Mouse (Mus musculus) cerebral cortex, adult 2 months (tissue): Measurements from ENCODE around the gene Mapk9.

Experiments used
- WGBS: fragments of 180-500 bp; shearing (Covaris S2); methylation state at CpG from one replicate; pipeline ENCODE4 v1.1.7; 2018; 5-methylcytosine and 5-hydroxymethylcytosine counted together

The Mapk9 gene

DNA sequence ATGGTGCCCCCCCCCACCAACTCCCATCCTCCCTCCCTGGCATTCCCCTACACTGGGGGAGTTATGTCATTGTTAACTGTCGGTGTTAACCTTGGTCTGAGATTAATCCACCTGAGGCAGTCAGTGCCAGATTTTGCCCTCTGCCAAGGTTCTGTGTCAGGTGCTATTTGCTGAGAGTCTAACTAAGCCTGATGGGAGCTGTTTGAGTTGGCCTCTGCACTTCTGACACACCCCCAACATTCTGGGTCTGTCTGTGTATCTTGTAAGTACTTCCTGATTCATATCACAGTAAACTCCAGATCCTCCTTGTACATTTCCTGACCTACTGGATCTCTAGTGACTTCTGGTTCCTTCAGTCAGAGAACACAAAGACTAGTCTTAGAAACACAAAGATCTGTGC, 5.9 kb upstream of the Mapk9 start:
- 78% methylated on average over 1 of the region's 1 CpGs for WGBS

DNA sequence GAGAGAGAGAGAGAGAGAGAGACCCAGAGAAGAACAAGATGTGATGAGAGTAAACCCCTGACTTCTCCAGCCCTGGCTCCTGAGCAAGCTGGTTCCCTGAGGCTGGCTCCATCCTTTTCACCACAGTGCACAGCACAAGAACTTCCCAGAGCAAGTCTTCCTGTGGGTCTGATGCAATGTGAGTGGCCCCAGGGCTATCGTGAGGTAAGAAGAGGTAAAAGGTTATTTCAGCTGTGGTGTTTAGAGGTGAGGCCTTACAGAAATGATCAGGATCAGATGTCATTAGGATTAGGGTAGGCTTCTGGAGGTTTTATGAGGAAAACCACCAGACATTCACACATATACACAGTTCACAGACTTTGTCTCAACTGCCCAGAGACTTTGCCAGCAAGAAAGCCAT, 4.7 kb upstream of the Mapk9 start:
- WGBS, result 97% methylated on average over 1 of the region's 1 CpGs

DNA sequence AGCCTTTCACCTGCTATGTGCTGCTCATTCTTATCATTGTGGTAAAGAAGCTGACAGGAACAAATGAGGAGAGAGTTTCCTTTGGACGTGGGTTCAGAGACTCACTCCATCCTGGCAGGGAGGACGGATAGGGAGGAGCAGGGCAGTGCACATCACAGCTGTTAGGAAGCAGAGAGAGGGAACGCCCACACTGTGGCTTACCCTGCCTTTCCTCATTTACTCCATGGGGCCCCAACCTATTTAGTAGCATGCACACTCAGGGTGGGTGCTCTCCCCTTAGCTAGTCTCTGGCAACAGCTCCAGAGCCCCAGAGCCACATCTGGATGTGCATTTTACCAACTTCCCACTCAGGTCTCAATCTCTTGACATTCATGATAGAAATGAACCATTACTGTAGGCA, 3.8 kb upstream of the Mapk9 start:
- WGBS, result 49% methylated on average over 3 of the region's 3 CpGs

DNA sequence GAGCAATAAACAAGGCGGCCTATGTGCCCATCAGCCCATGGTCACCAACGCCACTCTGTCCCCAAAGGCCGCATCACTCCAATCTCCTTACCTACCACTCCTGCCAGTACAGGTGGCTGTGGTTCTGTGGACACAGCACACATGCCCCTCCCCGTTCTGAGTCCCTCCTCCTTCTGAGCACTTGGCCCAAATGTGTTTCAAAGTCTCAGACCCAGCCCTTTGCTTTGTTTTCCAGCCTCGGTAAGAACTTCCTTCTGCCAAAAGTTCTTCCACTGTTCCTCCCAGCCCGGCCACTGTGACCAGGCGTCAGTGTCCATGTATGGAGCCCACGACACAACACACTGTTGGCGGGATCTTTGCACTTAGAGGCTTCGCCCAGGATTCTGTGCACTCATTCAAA, 2.2 kb upstream of the Mapk9 start:
- 92% methylated on average over 10 of the region's 10 CpGs for WGBS

DNA sequence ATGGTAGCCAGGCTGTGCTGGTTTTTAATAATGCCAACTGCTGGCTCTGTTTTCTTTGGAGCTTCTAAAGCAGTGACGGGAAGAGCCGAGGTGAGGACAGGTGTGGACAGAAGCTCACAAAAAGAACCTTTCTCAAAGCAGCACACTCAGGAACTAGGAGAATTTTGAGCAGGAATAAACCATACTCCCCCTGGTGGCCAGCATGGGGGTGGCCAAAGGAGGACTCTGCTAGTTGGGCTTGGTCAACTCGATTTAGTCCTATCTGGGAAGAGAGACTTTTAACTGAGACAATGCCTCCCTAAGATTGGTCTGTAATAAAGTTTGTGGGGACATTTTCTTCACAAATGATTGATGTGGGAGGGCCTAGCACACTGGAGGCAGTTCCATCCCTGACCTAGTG, 1.6 kb upstream of the Mapk9 start:
- WGBS, result 27% methylated on average over 3 of the region's 3 CpGs

DNA sequence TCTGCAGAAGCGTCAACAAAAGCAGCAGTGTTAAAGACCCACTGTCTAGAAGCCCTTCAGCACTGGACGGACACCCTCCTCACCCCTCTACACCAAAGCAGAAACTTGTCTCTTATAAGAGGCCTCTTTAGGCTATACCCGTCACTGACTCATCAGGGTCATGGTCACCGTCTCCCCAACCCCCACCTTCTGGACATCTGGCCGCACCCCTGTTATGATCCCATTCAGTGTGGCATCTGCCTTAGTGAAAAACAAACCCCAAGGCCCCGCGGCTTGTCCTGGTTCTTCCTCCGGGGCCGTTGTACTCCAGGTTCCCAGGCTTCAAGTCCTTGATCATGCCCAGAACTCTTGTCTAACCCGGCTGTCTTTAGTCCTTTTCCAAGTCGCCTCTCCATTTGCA, 593 bp upstream of the Mapk9 start:
- WGBS, result 29% methylated on average over 11 of the region's 11 CpGs

DNA sequence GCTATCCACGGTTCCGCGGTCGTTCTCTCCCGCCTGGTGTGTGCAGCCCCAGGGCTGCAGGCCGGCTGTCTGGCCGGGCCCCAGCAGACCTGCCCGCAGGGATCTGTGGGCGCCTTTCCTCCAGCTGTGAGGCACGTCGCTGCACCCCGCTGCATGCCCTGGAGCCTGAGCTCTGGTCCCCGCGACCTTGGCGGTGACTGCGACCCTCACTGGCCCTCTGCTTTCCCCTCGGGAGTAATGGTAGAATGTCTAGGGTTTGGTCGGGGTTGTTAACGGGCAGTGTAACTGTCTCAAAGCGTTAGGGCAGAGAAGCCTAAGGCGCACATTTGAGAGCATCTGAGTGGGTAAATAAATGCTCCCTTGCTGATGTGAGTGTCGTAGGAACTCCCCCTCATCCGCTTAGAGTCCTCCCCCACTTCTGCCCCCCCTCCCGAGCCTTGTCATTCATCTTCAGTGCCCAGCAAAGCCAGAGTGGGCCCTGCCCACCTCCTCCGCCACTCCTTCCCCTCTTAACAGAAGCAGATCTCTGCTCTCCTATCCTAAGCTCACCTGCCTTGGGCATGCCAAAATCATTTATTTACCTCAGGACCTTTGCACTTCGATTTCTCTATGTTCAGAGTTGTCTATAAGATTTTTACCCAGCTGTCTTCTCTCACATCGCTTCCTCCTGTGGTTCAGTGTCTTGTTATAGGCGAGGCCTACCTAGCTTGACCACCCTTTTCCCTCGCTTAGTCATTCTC, 690 bp downstream of the Mapk9 start:
- WGBS, result 6% methylated on average over 29 of the region's 29 CpGs

DNA sequence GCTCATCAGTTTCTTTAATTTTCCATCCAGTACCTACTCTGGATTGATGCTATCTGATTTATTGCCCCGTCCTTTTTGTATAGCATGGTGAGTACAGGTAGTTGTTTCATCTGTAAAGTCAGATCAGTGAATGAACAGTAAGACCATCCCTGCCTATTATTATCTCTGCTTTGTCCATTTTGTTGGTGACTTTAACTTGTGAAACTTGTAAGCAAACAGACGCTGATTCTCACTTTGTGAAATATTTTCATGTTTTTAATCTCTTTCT, 1.2 kb downstream of the Mapk9 start:
- WGBS, result 40% methylated on average over 2 of the region's 2 CpGs

DNA sequence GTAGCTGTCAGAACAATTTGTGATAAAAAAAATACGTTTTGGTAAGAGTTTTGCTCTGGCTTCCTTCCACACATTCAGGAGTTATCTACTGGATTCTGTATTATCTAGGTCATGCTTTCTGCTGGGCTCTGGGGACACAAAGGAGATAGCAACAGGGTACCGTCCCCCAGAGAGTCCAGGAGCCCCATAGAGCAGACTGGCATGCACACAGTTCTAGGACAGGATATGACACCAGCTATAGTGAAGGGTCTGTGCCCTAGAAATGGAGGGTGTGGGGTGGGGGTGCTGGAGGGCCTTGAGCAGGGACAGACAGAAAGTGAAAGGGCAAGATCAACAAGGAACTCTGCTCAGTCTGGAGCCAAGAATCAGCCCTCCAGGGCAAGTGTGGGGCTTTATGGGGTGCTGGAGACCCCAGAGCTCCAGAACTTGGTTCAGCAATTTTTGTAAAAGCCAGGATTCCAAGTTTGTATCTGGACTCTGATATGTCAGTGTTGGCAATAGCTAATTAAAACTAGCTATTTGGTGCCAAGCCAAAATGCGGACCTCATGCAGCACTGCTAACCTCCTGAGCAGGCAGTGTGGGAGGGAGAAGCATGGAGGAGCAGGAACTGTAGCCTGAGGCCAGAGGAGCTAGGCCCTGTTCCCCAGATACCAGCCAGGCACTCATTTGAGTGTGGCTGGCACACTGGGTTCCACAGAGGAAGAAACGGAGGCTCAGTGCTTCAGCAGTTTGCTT, 1.7 kb downstream of the Mapk9 start:
- 21% methylated on average over 4 of the region's 4 CpGs for WGBS

DNA sequence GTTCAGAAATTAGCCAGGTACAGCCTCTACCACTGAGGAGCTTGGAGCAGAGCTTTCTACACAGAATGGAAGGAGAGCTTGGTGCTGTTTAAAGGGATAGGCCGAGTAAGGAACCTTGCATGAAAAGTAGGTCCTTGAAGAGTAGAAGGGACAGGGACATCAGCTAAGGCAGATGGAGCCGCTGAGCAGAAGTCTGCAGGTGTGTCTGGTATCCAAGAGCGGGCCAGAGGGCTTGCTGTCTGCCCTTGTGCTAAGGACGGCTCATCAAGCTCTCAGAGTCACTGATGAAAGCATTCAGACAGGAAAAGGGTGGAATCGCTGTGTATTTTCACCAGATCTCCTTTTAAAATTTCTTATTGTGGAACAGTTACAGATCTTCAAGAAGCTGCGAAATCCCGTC, 3.8 kb downstream of the Mapk9 start:
- 45% methylated on average over 7 of the region's 7 CpGs for WGBS

DNA sequence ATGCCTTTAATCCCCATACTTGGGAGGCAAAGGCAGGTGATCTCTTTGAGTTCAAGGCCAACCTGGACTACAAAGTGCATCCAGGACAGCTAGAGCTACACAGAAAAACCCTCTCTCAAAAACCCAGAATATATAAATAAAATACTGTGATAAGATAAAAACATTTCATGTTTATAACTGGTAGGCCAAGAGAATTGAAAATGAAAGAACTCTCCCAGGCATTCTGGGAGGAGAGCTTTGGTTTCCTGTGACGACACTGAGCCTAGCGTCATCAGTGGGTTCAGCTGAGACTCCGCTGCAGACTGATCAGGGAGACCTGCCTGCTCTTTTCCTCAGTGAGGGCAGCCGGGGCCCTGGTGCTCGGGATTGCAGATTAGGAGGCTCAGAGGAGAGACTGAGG, 8.6 kb downstream of the Mapk9 start:
- WGBS, result 82% methylated on average over 5 of the region's 5 CpGs

DNA sequence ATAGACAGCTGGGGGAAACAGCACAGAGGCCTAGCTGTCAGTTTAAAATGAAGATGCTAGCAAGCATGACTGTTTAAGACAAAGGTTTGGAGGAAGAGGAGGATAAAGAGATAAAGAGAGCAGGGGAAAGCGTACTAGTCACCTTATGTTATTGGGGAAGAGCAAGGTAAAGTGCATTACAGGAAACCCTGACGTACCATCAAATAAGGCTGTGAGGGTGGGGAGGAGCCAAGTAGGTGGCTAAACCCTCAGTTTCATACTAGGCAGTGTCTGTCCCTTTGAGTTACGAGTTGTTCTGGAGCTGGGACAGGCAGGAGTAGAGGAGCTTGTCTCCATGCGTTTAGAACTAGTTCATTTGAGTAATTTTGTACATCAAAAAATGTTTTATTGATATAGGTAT, 14.6 kb downstream of the Mapk9 start:
- 85% methylated on average over 4 of the region's 4 CpGs for WGBS

DNA sequence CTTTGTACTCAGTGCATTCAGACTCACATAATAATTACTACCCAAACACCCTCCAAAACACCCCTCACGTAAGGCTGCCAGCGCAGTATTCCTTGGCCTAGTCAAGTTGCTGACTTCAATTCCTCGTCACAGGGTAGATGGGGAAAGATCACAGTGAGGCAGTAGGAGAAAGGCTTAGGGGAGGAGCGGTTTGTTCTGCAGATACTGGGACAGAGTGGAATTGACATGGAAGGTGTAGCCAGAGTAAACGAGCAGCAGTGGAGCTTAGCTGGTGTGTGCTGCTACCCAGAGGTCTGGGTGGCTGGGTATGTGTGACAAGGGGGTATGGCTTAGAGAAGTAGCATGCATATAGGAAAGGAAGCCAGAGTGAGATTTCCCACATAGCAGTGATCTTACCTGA, 20.8 kb downstream of the Mapk9 start:
- WGBS, result 73% methylated on average over 5 of the region's 5 CpGs

DNA sequence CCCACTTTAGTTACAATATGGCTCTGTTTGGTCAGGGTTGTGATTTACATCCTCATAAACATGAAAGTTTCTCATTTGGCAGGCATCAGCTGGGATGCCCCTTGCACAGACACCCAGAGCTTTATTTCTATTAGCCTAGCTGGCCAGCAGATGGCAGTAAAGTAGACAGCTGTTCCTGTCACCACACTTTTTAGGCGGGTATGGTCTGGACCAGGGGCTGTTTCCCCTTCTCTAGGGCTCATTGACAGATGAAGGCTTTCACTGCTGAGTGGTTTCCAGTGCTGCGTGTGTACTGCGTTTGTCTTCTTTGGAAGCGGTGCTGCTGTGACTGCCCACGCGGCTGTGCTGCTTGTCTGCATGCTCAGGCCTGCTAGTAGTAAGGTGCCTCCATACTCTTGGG, 25.4 kb downstream of the Mapk9 start:
- WGBS, result 32% methylated on average over 6 of the region's 6 CpGs

DNA sequence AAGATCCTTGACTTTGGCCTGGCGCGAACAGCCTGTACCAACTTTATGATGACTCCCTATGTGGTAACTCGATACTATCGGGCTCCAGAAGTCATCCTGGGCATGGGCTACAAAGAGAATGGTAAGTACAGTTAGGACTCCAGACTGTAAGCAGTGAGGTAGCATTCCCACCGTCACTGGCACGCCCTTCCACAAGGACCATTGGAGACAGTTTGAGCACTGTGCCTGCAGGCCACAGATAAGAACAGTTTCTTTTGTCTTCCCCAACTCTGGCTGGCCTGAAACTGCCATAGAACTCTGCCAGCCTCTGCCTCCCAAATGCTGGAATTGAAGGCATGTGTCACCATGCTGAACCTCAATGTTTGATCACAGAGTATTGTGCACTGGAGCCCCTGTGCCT, 26.2 kb downstream of the Mapk9 start:
- 94% methylated on average over 6 of the region's 6 CpGs for WGBS

DNA sequence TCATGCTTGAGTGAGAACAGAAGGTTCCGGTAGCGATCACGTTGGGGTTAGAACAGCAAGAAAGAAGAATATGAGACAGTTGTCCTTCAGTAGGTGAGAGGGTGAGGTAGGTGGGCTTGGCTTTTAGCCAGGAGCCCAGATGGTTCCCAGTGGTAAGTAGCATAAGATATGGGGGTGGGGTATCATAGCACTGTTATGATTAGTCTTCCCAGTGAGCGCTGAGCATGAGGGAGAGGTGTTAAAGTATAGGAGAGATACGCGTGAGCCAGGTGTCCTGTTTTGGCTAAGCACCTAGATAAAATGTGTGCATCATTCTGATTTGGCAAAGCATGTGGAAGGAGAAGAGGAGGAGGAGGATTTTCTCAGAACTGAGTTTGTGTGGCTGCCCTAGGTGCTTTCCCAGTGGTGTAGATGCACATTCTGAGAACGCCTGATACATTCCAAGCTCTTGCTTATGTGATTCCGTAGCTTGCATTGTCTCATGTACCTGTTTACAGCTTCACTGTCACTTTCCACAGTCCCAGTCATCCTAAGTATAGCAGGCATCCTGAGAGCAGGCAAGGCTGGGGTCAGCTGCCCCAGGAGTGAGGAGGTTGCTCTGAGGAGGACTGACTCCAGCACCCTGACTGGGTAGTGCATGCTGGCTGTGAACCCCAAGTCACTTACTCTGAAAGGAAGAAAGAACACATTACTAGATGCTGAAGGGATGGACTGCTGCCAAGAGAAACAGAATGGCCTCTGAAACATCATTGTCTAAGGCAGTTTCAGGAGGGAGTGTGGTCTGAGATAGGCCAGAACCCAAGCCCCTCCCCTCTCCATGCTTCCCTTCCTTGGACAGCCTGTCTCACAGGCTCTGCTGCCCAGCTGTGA, 30.6 kb downstream of the Mapk9 start:
- WGBS, result 47% methylated on average over 8 of the region's 8 CpGs

DNA sequence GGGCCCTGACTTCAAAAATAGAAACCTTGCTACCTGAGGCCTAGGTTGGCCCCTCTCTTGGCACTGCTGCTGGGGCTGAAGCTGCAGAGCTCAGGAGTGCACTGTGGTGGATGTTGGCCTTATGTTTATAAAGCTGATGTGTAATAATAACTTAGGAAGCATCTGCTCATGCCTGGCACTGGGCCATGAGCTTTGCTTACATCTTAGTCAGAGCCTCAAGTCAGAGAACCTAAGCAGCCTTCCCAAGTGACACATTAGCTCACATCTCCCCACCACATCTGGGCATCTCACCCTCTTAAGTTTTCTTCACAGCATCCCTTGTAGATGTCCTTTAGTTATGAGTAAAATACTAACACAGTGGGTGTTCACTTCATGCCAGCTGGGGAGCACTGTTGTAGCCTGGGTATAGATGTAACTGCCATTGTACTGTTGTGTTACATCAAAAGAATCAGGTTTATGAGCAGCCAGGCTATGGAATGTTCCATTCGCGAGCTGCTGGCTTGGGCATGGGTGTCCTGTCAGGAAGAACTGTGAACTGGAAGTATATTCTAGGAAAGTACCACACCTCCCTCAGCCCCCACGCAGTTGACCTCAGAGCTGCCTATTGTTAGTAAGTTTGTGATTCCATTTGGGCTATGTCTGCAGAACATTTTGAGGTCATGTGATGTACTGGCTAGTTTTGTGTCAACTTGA, 33.5 kb downstream of the Mapk9 start:
- 77% methylated on average over 3 of the region's 3 CpGs for WGBS

DNA sequence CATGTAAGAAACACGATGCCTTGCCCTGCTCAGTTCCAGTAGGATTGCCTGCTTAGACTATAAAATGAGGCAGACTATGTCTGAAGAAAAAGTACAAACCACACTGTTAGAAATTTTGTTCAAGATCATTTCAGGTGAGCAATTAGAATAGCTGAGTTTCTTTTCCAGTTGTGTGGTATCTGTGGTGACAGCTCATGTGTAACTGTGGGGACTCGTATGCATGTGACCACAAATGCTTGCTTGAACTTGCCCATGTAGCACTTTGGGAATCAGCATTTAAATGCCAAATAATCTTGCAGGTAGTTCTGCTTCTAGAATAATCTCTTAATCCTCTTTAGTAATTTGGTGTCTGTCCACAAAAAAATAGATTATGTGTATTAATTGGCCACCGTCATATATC, 36.8 kb downstream of the Mapk9 start:
- WGBS, result 80% methylated on average over 3 of the region's 3 CpGs

DNA sequence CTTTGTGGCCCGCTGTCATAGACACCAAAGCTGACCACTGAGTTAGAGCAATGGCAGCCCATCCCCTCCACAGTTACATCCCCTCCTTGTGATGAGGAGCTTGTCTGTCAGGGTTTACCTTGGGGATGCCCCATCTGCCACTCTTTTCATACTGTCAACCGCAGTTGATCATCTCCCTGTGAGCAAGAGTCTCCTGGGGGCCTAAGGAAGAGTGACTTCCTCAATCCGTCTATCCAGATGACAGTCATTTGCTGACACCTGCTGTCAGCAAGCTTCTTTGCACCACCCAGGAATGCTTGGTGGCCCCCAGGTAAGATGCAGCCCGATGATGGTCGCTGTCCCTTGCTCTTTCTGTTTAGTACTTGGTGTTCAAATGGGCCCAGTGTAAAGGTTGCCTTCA, 41.9 kb downstream of the Mapk9 start:
- 83% methylated on average over 5 of the region's 5 CpGs for WGBS

DNA sequence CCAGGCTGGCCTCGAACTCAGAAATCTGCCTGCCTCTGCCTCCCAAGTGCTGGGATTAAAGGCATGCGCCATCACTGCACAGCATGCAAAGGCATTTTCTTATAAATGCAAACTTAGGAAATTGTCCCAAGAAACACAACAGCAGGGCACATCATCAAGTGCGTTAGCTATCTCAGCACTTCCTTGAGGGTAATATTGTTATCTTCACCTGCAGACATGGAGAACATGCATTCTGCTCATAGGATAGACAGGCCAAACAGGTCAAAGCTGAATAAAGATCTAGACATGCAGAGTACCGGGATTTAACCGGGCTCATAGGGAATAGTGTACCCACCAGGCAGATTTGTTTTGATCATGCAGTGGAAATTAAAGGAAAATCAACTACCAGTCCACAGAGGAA, 45.4 kb downstream of the Mapk9 start:
- 94% methylated on average over 5 of the region's 5 CpGs for WGBS

DNA sequence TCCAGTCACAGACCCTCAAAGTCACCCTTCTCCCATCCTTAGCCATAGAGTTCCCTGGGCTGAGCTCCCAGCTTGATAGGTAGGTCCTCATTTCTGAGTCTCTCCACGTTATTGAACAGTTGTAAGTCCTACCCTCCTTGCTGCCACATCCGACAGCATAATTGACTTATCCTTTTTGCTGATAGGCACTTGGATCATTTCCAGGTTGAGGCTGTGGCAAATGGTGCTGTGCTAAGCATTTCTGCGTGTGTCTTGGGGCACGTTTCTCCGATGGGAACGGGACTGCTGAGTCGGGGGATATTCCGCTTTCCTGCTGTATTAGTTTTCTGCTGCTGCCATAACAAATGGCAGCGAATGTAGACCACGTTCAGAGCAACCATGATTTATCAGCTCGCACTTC, 47.3 kb downstream of the Mapk9 start:
- WGBS, result 70% methylated on average over 11 of the region's 11 CpGs

DNA sequence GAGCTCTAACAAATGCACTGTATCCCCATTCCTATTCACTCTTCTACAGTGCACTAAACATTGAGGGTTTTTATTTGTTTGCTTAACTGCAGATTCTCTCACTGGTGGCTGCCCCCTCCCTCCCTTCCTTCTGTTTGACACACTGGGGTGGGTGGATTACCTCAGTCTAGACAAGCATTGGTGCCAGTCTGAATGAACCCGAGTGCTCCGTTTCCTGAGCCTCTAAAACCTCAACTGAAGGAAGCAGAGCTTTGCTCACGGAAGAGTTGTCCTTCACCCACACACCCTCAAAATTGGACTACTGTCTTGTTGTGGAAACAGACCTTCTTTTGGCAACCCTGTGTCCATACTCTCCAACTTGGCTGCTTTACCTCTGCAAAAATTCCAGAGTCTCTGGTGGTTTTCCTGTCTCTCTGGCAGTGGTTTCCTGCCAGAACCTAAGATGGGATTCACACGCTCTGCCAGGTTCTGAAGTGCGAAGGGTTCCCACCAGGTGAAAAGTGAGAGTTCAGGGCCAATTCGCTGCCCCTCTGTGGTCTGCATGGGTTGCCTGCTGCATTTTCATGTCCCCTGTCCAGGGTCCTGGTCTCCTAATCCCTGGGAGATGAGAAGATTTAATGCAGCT, 49.5 kb downstream of the Mapk9 start:
- WGBS, result 38% methylated on average over 6 of the region's 6 CpGs
